Mouse (Mus musculus): ENCODE data around the gene Prm1.
"Not testable (repeated sequence)": the region's sequence is repeated elsewhere in the genome, so short reads cannot be mapped to it uniquely, and the experiment has no call there.

Prm1 gene

DNA sequence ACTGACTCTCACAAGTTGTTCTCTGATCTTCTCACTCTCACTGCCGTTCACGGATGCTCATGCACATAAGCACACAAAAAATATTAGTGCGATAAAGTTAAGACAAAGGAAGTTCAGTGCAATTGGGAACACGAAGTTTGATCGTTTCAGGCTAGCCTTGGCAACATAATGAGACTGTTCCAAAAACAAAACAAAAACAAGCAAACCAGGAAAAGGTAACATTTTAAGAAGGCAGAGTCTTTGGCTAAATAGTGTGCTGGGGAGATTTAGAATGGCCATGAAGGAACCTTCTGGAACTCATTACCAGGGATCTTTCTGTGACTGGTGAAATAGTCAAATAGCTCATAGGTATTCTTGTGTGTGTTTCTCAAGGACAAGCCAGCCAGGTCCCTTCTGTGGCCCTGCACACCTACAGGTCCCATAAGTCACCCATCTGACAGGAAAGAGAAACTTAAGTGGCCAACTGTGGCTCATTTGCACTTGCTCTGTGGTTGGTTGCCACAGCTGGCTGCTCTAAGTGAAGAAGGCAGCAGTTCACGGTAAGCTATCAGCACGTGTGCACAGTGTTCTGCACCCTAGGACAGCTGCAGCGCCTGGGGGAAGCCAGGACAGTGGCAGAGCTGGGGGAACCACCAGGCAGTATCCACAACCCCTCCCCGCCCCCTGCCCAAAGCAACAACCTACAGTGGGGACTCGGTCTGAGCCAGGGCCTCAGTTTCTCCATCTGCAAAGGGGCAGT is at the start of gene Prm1:
Gene Prm1 (minus strand): TSS at position 51 of the 739 bp plus-strand sequence.
- no peak for DNase-seq

DNA sequence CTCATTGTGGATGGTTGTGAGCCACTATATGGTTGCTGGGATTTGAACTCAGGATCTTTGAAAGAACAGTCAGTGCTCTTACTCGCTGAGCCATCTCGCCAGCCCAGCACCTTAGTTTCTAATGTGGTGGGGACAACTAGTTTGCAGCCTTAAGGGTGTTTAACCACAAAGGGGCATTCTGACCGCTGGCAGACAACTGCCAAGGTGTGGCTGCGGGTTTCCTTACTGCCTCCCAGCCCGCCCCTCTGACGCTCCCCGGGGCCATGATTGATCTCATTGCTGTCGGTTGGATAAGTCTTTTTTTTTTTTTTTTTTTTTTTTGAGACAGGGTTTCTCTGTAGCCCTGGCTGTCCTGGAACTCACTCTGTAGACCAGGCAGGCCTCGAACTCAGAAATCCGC is 46.6 kb upstream of the Prm1 start:
- not testable (repeated sequence) for DNase-seq

DNA sequence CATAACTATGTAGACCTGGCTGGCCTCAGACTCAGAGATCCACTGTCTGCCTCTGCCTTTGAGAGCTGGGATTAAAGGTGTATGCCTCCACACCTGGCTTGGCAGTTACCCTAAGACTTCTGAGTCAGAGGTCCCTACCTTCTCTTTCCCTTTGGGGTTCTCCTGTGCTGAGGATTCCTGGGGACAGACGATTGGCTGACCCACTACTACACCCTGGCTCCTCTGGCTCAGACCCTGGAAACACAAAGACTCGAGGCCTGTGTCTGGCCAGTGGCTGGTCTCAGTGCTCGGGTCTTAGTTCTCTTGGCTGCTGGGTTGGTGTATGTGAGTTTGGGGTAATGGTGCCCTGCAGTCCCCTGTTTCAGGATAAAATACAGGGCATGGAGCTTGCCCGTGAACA is 45.3 kb upstream of the Prm1 start:
- DNase-seq: no peak

GRCm38 (mm10) chr16:10849965-10850861 is 44.6 kb upstream of the Prm1 start:
- no peak for DNase-seq

- peak; percentile 52 for DNase-seq
Measured at GRCm38 (mm10) chr16:10846503-10846902, 40.9 kb upstream of the Prm1 start.

GRCm38 (mm10) chr16:10845952-10846351 is 40.3 kb upstream of the Prm1 start:
- no peak for DNase-seq

GRCm38 (mm10) chr16:10844319-10844670 is 38.7 kb upstream of the Prm1 start:
- DNase-seq: no peak

- peak; percentile 51 for DNase-seq
Measured at GRCm38 (mm10) chr16:10843486-10844318, 38.1 kb upstream of the Prm1 start.

GRCm38 (mm10) chr16:10842282-10842855 is 36.7 kb upstream of the Prm1 start:
- no peak for DNase-seq

GRCm38 (mm10) chr16:10840018-10840417 is 34.4 kb upstream of the Prm1 start:
- no peak for DNase-seq

DNA sequence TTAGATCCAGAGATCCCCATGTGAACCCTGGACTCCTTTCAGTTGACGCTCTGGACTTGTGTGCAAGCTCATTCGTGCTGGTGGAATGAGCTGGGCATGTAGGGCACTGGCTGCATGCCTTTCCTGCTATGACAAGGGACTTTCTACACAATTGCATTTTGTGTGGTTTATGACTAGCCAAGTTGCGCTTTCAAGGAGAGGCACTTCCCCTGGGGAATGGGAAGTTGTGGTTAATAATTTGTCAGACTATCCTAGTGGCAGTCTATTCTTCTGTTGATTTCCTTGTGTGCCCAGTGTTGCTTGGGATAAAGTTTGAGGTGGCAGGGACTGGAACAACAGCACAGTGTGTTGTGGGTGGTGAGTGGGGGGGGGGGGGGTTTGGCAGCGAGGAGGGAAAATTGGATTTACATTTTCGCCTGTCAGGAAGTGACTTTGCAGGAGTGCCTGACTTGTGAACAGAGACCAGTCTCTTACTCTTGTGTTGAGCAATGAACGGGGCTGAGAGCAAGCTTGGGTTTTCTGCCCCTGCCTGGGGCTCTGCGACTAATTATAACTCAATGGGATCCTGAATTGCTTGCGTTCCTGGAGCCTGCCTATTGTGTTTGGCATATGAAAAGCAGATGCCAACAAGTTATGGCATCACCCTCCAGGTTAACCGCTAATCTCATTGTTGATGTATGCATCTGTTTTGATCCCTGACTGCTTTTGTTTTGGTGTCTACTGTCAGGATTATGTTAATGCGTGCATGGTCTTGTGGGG is 33.0 kb upstream of the Prm1 start:
- no peak for DNase-seq

GRCm38 (mm10) chr16:10837903-10838302 is 32.3 kb upstream of the Prm1 start:
- no peak for DNase-seq

- no peak for DNase-seq
Measured at GRCm38 (mm10) chr16:10837250-10837649, 31.6 kb upstream of the Prm1 start.

DNA sequence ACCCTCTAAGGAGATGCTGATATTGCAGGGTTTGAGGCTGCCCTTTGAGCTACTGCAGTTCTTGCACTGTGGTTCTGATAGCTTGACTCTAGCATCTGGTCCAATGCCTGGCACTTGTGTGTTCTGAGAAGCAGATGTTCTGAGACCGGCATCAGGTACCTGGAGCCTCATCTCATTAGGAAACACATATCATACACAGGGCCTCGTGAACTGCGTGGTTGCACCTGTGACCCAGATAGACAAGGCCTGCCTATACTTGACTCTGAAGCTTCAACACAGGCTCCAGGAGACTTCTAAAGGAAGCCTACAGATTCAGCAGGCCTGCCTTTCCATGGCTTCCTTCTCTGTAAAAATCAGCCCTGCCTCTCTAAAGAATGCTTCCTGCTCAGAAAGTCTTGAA is 30.7 kb upstream of the Prm1 start:
- no peak for DNase-seq

GRCm38 (mm10) chr16:10834911-10835587 is 29.4 kb upstream of the Prm1 start, which contains the start of gene Rmi2:
Gene Rmi2, plus strand, starts transcription at chr16:10835059.
- DNase-seq: peak; percentile 93

GRCm38 (mm10) chr16:10834542-10834910 is 28.9 kb upstream of the Prm1 start:
- no peak for DNase-seq

DNA sequence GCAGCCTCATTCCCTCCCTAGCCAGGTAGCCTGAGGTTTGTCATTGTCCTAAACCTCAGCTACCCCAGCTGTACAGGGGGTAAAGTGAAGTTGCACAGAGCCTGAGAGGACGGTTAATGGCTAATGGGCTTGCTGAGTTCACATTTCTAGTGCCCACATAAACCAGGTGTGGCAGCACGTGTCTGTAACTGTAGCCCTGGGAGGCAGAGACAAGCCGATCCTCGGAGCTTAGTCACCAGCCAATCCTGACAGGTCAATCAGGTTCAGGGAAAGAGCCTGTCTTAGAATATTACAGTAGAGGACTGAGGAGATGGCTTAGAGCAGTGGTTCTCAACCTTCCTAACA is 22.8 kb upstream of the Prm1 start:
- no peak for DNase-seq

DNA sequence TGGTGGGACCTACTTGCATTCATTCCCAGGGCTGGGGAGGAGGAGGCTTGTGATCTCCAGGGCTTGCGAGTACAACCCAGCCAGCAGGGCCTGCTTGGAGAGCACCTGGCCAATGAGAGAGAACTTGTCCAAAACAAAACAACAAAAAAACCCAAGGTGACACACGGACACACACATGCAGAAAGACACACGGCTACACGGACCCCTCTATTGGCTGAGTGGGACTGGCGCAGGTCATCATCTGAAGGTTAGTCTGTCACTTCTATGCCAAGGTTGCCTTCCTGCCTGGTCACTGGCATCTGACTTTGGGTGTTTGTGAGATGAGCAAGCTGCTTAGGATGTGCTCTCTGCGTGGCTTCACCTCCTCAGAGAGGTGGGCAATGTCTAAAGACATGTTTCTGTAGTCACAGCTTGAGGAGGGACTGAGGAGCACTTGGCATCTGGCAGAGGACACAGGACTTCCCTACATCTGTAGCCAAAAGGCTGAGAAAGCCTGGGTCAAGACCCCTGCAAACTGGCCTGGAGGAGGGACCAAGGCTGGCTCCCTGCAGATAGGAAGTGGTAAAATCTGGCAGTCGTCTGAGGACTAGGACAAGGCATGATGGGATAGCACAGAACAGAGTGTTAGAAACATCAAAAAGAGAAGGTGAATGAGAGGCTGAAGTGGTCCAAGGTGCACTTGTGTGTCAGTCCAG is 22.3 kb upstream of the Prm1 start:
- no peak for DNase-seq

GRCm38 (mm10) chr16:10827269-10827668 is 21.6 kb upstream of the Prm1 start:
- DNase-seq: no peak

GRCm38 (mm10) chr16:10825840-10826239 is 20.2 kb upstream of the Prm1 start:
- no peak for DNase-seq

DNA sequence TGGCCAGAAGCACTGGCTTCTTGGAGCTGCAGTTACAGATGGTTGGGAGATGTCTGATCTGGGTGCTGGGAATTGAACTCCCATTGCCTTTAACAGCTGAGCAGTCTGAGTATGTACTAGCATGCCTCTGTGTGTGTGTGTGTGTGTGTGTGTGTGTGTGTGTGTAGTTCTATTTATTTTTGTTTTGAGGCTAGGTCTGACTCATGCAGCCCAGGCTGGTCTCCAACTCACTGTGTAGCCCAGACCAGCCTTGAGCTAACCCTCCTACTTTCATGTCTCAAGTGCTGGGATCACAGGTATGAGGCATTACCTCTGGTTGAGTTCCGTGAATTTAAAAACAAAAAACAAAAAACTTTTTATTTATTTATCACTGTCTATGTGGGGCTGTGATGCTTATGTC is 18.9 kb upstream of the Prm1 start:
- no peak for DNase-seq

All from liver (tissue).